Mouse (Mus musculus) cortical plate, adult 2 months (tissue): ENCODE results near the gene Foxj2. TPM values are rescaled to one million over a fixed set of nuclear protein-coding genes. Genes with fewer than 3 reads are reported as not detected.

Source experiments
- H3K27ac ChIP-seq: fragments of 200-500 bp; 2 replicates; pipeline ENCODE4 v1.5.1; 2012; ENCODE audit warnings: low read length, control low read depth, inconsistent platforms; ENCODE audit not compliant: insufficient read depth
- H3K4me1 ChIP-seq: fragments of 200-500 bp; 2 replicates; pipeline ENCODE4 v1.6.1; 2011; ENCODE audit warnings: low read length; ENCODE audit not compliant: control insufficient read depth, insufficient read depth
- H3K4me3 ChIP-seq: fragments of 200-500 bp; 2 replicates; pipeline ENCODE4 v1.5.1; 2011; ENCODE audit warnings: mild to moderate bottlenecking, low read length, control low read depth; ENCODE audit not compliant: insufficient read depth
- CTCF ChIP-seq: fragments of 200-500 bp; IDR thresholded peaks from 2 replicates; pipeline ENCODE4 v1.5.1; 2011; ENCODE audit warnings: mild to moderate bottlenecking, control low read depth, low read length; ENCODE audit not compliant: insufficient read depth; ENCODE audit errors: extremely low read depth
- POLR2A ChIP-seq: fragments of 200-500 bp; IDR thresholded peaks from 2 replicates; pipeline ENCODE4 v1.6.1; 2011; ENCODE audit warnings: mild to moderate bottlenecking, low read length, control low read depth; ENCODE audit not compliant: insufficient read depth; ENCODE audit errors: extremely low read depth
- polyA plus RNA-seq: library from polyadenylated mRNA; depleted of rRNA; stranded (reverse); fragments of >200 nt; gene quantifications from 2 replicates; pipeline ENCODE4 v1.2.3, GENCODE M21; 2012; rRNA removed

Foxj2 gene
- 12.7 and 13.1 TPM in 2 replicates for polyA plus RNA-seq

- H3K27ac ChIP-seq, result peak within 1 kb of the TSS; percentile 89
- peak within 1 kb of the TSS; percentile 92 for H3K4me3 ChIP-seq
- peaks cover 8% of the 10 kb centered on the region; the same call in 1 of the 2 replicates for H3K4me1 ChIP-seq
- TF ChIP-seq POLR2A (no peak), CTCF (no peak)
Measured at GRCm38 (mm10) chr6:122819306-122820070, at the start of gene Foxj2. TSS of gene Foxj2 (plus strand) at chr6:122819914.

- Histone ChIP-seq H3K4me3 (no peak overlapping the region), H3K4me1 (peaks cover 5% of the 10 kb centered on the region), H3K27ac (peak overlapping the region; percentile 68)
- no peak for TF ChIP-seq CTCF
- TF ChIP-seq POLR2A, result no peak
Measured at GRCm38 (mm10) chr6:122770760-122771315, 48.9 kb upstream of the Foxj2 start.

- peaks cover 5% of the 10 kb centered on the region for H3K4me1 ChIP-seq
- no peak overlapping the region for H3K4me3 ChIP-seq
- no peak for TF ChIP-seq CTCF
- no peak for TF ChIP-seq POLR2A
- H3K27ac ChIP-seq, result no peak overlapping the region
Measured at GRCm38 (mm10) chr6:122772701-122773100, 47.0 kb upstream of the Foxj2 start.

GRCm38 (mm10) chr6:122774345-122774744 is 45.4 kb upstream of the Foxj2 start:
- no peak for TF ChIP-seq CTCF
- no peak for TF ChIP-seq POLR2A

GRCm38 (mm10) chr6:122776040-122776439 is 43.7 kb upstream of the Foxj2 start:
- no peak overlapping the region for H3K4me3 ChIP-seq
- no peaks in the 10 kb centered on the region for H3K4me1 ChIP-seq
- TF ChIP-seq CTCF, result no peak
- no peak for TF ChIP-seq POLR2A
- H3K27ac ChIP-seq, result no peak overlapping the region

More at GRCm38 (mm10) chr6:122774345-122774744, 45.4 kb upstream of the Foxj2 start:
- no peak overlapping the region for H3K27ac ChIP-seq
- peaks cover 5% of the 10 kb centered on the region for H3K4me1 ChIP-seq
- H3K4me3 ChIP-seq, result no peak overlapping the region

- Histone ChIP-seq H3K4me3 (no peak overlapping the region), H3K27ac (no peak overlapping the region), H3K4me1 (no peaks in the 10 kb centered on the region)
- no peak for TF ChIP-seq CTCF
- no peak for TF ChIP-seq POLR2A
Measured at GRCm38 (mm10) chr6:122779916-122780315, 39.8 kb upstream of the Foxj2 start.

GRCm38 (mm10) chr6:122781167-122781566 is 38.5 kb upstream of the Foxj2 start:
- Histone ChIP-seq H3K4me1 (peaks cover 1% of the 10 kb centered on the region; the same call in 1 of the 2 replicates), H3K27ac (no peak overlapping the region), H3K4me3 (no peak overlapping the region)
- TF ChIP-seq POLR2A, result no peak
- no peak for TF ChIP-seq CTCF

GRCm38 (mm10) chr6:122782164-122782563 is 37.5 kb upstream of the Foxj2 start:
- TF ChIP-seq POLR2A, result no peak
- no peak for TF ChIP-seq CTCF
- Histone ChIP-seq H3K4me3 (no peak overlapping the region), H3K4me1 (peaks cover 1% of the 10 kb centered on the region; the same call in 1 of the 2 replicates), H3K27ac (no peak overlapping the region)

GRCm38 (mm10) chr6:122784866-122785265 is 34.8 kb upstream of the Foxj2 start:
- TF ChIP-seq POLR2A (no peak), CTCF (peak; percentile 39)
- Histone ChIP-seq H3K27ac (no peak overlapping the region), H3K4me3 (no peak overlapping the region), H3K4me1 (peaks cover 1% of the 10 kb centered on the region; the same call in 1 of the 2 replicates)

- H3K4me3 ChIP-seq, result no peak overlapping the region
- no peak for TF ChIP-seq POLR2A
- TF ChIP-seq CTCF, result peak; percentile 66
- H3K4me1 ChIP-seq, result peaks cover 1% of the 10 kb centered on the region; the same call in 1 of the 2 replicates
- H3K27ac ChIP-seq, result no peak overlapping the region
Measured at GRCm38 (mm10) chr6:122786275-122786674, 33.4 kb upstream of the Foxj2 start.
